Mouse (Mus musculus) thymus, postnatal 36 days (tissue): Measurements from ENCODE around the gene Sdr42e1.

Source experiments
- DNase-seq, 2 experiments: peaks; one replicate each; pipeline ENCODE4 v3.0.0; 2022; ENCODE audit warnings: mixed read lengths in 2 of 2

Gene Sdr42e1

DNA sequence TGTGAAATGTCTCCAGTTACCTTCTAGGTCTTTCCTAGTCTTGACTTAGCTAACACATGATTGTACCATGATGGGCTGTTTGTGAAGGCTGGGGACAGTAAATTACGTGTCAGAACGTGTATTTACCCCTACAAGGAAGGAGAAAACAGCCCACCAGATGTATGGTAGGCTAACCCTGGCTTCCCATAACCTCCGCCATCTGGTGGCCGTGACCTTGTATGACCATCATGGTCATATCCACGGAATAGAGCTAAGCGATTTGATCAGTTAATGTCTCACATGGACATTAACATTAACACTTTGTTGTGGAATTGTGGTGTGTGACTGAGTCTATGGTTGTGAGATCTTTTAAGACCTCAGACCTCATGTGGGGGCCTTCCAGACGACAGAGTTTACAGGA, 14.5 kb downstream of the Sdr42e1 start:
- no peak for DNase-seq

DNA sequence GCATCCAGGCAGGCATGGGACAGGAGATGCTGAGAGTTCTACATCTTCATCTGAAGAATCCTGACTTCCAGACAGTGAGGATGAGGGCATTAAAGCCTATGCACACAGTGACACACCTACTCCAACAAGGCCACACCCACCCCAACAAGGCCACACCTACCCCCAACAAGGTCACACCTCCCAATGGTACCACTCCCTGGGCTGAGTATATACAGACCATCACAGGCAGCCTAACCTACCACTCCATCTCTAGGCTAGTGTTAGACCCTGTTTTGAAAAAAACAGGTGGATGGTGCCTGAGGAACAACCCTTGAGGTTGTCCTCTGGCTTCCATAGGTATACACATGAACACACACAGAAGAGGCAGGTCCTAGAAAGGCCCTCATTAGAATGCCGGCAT, 21.2 kb downstream of the Sdr42e1 start:
- no peak for DNase-seq

DNA sequence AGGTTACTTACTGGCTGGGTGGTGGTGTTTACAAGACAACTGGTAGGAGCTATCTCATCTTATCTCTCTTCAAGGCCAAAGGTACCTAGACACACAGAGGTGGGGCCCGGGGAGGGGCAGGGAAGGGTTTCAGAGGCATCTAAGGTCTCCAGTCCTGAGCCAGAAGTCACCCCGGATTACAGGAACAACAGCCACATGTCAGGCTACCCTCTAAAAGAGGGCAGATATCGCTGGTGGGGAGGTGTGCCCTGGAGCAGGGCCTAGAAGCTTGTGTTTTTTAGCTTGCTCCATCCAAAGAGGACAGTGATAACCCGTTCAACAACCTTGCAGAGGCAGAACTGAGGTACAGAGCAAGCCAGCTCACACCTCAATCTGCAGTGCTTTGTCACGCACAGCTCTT, 27.0 kb downstream of the Sdr42e1 start:
- no peak for DNase-seq

DNA sequence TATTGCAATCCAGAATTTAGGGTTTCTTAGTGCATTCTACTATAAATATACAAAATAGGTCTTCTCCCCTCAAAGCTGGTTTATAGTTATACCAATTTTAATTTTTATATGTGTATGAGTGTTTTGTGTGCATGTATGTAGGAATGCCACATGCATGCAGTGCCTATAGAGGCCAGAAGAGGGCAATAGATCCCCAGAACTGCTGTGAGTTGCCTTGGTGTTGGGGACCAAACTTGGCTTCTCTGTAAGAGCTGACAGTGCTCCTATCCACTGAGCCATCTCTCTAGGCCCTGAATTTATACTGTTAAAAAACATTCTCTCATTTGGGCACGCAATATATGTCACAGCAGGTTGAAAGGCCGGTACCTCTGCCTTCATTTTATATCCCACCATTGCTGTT, 27.5 kb downstream of the Sdr42e1 start:
- DNase-seq = peak in 1 of 2 experiments; percentile 20

DNA sequence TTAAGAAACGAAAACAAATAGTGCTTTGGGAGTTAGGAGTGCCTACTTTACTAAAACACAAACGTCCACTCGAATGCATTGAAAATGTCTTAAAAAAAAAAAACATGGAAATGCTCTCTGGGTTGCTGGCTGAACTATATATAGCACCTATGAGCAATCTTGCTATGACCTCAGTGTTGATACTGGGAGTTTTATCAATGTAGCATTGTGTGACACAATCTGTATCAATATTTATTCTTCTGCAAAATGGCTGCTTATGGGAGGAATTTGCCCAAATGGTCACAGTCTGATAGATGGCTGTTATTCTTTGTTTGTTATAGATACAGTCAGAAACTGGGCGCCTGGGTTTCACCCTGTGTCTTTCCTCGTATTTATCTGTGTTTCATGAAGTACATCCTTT, 28.0 kb downstream of the Sdr42e1 start:
- no peak for DNase-seq

DNA sequence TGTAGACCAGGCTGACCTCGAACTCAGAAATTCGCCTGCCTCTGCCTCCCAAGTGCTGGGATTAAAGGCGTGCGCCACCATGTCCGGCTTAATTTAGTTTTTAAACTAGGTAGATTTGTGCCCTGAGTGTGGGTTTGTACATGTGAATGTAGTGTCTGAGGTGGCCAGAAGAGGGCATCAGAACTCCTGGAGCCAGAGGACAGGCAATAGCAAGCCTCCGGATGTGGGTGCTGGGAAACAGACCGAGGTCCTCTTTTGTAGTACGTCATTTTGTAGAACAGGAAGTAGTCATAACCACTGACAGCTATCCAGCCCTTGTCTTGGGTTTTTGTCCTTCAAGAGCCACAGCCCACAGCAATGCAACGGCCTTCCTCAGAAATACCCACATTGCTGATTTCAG, 33.9 kb downstream of the Sdr42e1 start:
- DNase-seq = no peak

DNA sequence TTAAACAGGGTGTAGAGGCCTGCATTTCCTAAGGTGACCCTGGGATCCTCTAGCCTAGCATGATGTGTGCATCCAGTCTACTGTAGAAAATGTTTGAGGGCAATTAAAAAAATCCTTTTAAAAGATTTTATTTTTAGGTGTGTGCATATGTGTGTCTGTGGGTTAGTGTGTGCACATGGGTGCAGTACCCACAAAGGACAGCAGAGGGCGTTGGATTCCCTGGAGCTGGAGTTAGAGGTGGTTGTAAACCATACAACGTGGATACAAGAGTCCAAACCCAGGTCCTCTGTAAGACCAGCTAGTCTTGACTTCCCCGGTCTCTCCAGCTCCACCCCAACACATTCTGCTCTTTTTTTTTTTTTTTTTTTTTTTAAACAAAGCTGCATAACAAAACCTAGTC, 36.0 kb downstream of the Sdr42e1 start:
- no peak for DNase-seq

DNA sequence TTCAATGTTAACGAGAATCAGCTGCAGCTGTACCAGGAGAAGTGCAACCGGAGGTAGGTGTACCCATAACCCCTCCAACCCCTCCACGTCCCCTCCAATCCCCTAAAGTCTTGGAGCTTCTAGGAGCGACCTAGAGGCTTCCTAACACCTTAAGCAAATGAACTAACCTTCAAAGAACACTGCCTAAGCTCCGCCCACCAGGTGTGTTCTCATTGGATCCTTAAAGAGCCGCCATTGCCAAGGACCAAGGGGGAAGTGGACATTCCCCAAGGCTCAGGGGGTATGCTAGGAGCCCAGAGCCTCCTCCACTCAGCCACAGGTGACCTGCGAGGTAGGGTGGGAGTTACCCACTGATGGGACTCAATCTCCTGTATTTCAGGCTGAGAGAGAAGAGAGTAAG, 39.1 kb downstream of the Sdr42e1 start:
- DNase-seq = no peak

DNA sequence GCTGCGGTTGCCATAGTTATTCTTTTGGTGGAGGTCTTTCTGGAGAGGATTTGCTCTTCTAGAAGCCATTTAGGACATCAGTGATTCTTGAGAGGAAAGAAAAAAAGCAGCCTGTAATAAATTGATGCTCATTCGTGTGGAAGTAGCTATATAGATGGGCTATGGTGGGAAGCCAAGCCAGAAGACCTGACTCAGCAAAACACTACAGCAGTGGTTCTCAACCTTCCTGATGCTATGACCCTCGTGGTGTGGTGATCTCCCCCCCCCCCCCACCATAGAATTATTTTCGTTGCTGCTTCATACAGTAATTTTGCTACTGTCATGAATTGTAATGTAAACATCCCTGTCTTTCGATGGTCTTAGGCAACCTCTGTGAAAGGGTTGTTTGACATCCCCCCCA, 41.0 kb downstream of the Sdr42e1 start:
- no peak for DNase-seq

DNA sequence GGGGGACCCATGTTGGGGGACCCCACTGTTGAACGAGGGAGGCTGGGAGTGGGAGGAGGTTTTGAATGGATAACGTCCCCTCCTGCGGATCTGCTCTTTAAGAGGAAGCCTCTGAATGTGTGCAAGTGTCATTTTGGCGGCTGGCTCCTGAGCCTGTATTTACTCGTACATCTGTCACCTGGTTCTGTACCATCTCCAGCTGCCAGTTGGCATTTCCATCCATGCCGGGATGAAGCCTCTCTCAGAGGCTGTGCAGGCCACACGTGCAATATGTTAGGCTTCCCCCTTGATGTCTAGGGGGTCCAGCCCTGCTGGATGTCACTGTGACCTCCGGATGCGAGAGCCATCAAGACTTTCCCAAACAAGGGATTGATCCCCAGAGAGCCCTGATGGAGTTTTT, 46.4 kb downstream of the Sdr42e1 start:
- DNase-seq = no peak

DNA sequence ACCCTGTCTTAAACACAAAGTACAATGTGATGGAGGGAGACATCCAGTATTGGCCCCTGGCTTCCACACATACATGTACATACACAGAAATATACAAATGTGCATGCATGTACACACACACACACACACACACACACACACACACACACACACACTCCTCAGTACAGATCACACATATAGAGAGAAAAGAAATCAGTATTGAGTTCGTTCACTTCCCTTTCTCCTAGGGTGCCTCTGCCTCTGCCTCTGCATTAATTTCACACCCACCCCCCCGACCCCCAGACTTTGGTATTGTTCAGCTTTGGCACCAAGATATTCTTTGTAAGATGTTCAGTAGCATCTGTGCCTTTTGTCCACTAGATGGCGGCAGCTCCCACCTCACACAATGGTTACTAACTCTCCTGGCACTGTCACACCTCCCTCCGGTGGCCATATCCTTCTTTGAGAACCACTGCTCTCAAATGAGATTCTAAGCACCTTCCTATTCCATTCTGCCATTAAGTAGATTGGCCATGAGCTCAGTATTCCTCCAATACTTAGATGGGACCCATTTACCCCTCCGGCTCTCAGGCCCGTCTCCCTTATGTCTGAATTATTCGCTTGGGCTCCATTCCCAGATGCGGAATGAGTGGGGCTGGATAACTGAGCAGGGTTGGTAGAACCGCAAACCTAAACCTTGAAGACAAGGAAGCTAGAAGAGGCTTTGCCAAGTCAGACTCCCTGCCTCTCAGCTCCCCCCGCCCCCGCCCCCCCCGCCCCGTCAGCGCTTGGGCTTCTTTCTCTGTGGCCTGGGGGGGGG, 47.2 kb downstream of the Sdr42e1 start:
- DNase-seq = peak; percentile 33 to 38

DNA sequence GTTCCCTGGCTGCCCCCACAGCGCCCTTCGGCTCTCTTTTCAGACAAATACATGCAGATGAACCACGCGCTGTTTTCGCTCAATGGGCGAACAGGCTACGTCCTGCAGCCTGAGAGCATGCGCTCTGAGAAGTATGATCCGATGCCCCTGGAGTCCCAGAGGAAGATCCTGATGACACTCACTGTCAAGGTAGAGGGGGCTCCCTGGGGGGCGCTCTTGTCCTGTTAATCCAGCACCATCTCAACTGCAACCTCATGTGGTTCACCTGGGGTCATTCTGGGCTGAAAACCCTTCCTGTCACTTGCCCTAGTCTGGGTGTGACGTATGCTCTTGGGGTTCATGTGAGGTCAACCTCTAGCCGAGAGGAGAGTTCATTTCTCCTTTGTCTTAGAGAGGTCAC, 60.6 kb downstream of the Sdr42e1 start:
- DNase-seq = no peak
